Mouse (Mus musculus) limb, embryonic 12.5 days (tissue): ENCODE measurements around the gene Ncf2. TPM values are rescaled to one million over a fixed set of nuclear protein-coding genes. Genes with fewer than 3 reads are reported as not detected.
A peak's percentile ranks its signal among the peaks of the same experiment; 100 is the strongest.
"Not testable (repeated sequence)": the region's sequence is repeated elsewhere in the genome, so short reads cannot be mapped to it uniquely, and the experiment has no call there.

Source experiments
- ATAC-seq: fragments of 200-750 bp; cut with Nextera tagmentation; 2 replicates; pipeline ENCODE4 v1.8.0; 2017; ENCODE audit warnings: low read depth, moderate TSS enrichment; ENCODE audit not compliant: insufficient number of reproducible peaks, insufficient read depth, low FRiP score, low TSS enrichment
- H3K27ac ChIP-seq: fragments of 300-500 bp; sonication (generic); 2 replicates; pipeline ENCODE4 v1.5.1; 2016; ENCODE audit warnings: mild to moderate bottlenecking, moderate library complexity
- H3K27me3 ChIP-seq: fragments of 300-500 bp; sonication (generic); 2 replicates; pipeline ENCODE4 v1.6.1; 2016; ENCODE audit warnings: mild to moderate bottlenecking, moderate library complexity
- H3K36me3 ChIP-seq: fragments of 300-500 bp; sonication (generic); 2 replicates; pipeline ENCODE4 v1.6.1; 2016; ENCODE audit warnings: mild to moderate bottlenecking, moderate library complexity
- H3K4me1 ChIP-seq: fragments of 300-500 bp; sonication (generic); replicated peaks from 2 replicates; pipeline ENCODE4 v1.6.1; 2016
- H3K4me2 ChIP-seq: fragments of 300-500 bp; sonication (generic); 2 replicates; pipeline ENCODE4 v1.6.1; 2016; ENCODE audit warnings: mild to moderate bottlenecking, moderate library complexity
- H3K4me3 ChIP-seq: fragments of 300-500 bp; sonication (generic); replicated peaks from 2 replicates; pipeline ENCODE4 v1.5.1; 2016; ENCODE audit warnings: mild to moderate bottlenecking
- H3K9ac ChIP-seq: fragments of 300-500 bp; sonication (generic); replicated peaks from 2 replicates; pipeline ENCODE4 v1.6.1; 2016; ENCODE audit warnings: mild to moderate bottlenecking, moderate library complexity
- H3K9me3 ChIP-seq: fragments of 300-500 bp; sonication (generic); 2 replicates; pipeline ENCODE4 v1.6.1; 2016; ENCODE audit warnings: mild to moderate bottlenecking, moderate library complexity
- WGBS: fragments of 180-500 bp; shearing (Covaris S2); methylation state at CpG from one replicate; pipeline ENCODE4 v1.1.7; 2016; 5-methylcytosine and 5-hydroxymethylcytosine counted together
- polyA plus RNA-seq: library from polyadenylated mRNA; unstranded; fragments of >200 nt; fragmentation: Nextera tagmentation; extraction: Ambion mirVana; gene quantifications from 2 replicates; pipeline ENCODE4 v1.2.1, GENCODE M21; 2016

Ncf2 gene
- polyA plus RNA-seq, 1 experiment from 2014 or later, result 1.9 TPM

GRCm38 (mm10) chr1:152785446-152785845, 14.5 kb upstream of the Ncf2 start:
- ATAC-seq, H3K36me3 ChIP-seq, H3K27ac ChIP-seq, H3K4me1 ChIP-seq, H3K4me3 ChIP-seq, H3K27me3 ChIP-seq, H3K4me2 ChIP-seq, H3K9ac ChIP-seq, H3K9me3 ChIP-seq: not testable (repeated sequence)
- 84% methylated on average over 3 of the region's 3 CpGs for WGBS

- H3K4me1 ChIP-seq, result peaks cover 13% of the 10 kb centered on the region
- H3K4me2 ChIP-seq, result no peak overlapping the region
- H3K4me3 ChIP-seq, result no peak overlapping the region
- H3K9me3 ChIP-seq, result no peaks in the 10 kb centered on the region
- H3K36me3 ChIP-seq, result no peaks in the 10 kb centered on the region
- H3K9ac ChIP-seq, result no peak overlapping the region
- ATAC-seq, result no peak
- no peak overlapping the region for H3K27ac ChIP-seq
- H3K27me3 ChIP-seq, result no peaks in the 10 kb centered on the region
- WGBS, result 90% methylated on average over 4 of the region's 4 CpGs
These were observed 13.0 kb upstream of the Ncf2 start for GRCm38 (mm10) chr1:152786953-152787352.

GRCm38 (mm10) chr1:152788121-152788660, 11.8 kb upstream of the Ncf2 start:
- no peak overlapping the region for H3K4me3 ChIP-seq
- H3K9me3 ChIP-seq, result no peaks in the 10 kb centered on the region
- no peak overlapping the region for H3K27ac ChIP-seq
- H3K36me3 ChIP-seq, result no peaks in the 10 kb centered on the region
- no peak overlapping the region for H3K9ac ChIP-seq
- no peaks in the 10 kb centered on the region for H3K27me3 ChIP-seq
- ATAC-seq, result no peak
- no peak overlapping the region for H3K4me2 ChIP-seq
- 36% methylated on average over 4 of the region's 4 CpGs for WGBS
- peaks cover 21% of the 10 kb centered on the region for H3K4me1 ChIP-seq

GRCm38 (mm10) chr1:152790254-152790653, 9.7 kb upstream of the Ncf2 start:
- H3K27me3 ChIP-seq, result no peaks in the 10 kb centered on the region
- no peak overlapping the region for H3K27ac ChIP-seq
- no peak overlapping the region for H3K9ac ChIP-seq
- H3K4me1 ChIP-seq, result peaks cover 29% of the 10 kb centered on the region
- WGBS, result 16% methylated on average over 12 of the region's 12 CpGs
- no peak overlapping the region for H3K4me3 ChIP-seq
- no peaks in the 10 kb centered on the region for H3K9me3 ChIP-seq
- H3K36me3 ChIP-seq, result no peaks in the 10 kb centered on the region
- ATAC-seq, result peak; percentile 46
- H3K4me2 ChIP-seq, result peak overlapping the region; percentile 32

- H3K4me3 ChIP-seq, result no peak overlapping the region
- peaks cover 29% of the 10 kb centered on the region for H3K4me1 ChIP-seq
- peak overlapping the region; percentile 32 for H3K4me2 ChIP-seq
- H3K9me3 ChIP-seq, result no peaks in the 10 kb centered on the region
- no peaks in the 10 kb centered on the region for H3K36me3 ChIP-seq
- H3K27ac ChIP-seq, result no peak overlapping the region
- WGBS, result 11% methylated on average over 6 of the region's 6 CpGs
- H3K27me3 ChIP-seq, result no peaks in the 10 kb centered on the region; the same call in 1 of the 2 replicates
- no peak overlapping the region for H3K9ac ChIP-seq
- ATAC-seq, result 0 out of 2 replicates have a peak, but pooled peaks have one; percentile 13
These were observed 9.2 kb upstream of the Ncf2 start for GRCm38 (mm10) chr1:152790821-152791220.

- Histone ChIP-seq H3K9me3 (no peaks in the 10 kb centered on the region), H3K4me3 (no peak overlapping the region), H3K4me2 (no peak overlapping the region), H3K9ac (no peak overlapping the region), H3K36me3 (no peaks in the 10 kb centered on the region), H3K27me3 (no peaks in the 10 kb centered on the region; the same call in 1 of the 2 replicates), H3K27ac (0 out of 2 replicates have a peak overlapping the region, but pooled peaks have one; percentile 8), H3K4me1 (peaks cover 29% of the 10 kb centered on the region)
- ATAC-seq, result no peak
- WGBS, result 17% methylated on average over 4 of the region's 4 CpGs
These were observed 8.7 kb upstream of the Ncf2 start for GRCm38 (mm10) chr1:152791269-152791668.

GRCm38 (mm10) chr1:152792736-152793494, 7.1 kb upstream of the Ncf2 start:
- no peaks in the 10 kb centered on the region; the same call in 1 of the 2 replicates for H3K27me3 ChIP-seq
- no peak overlapping the region for H3K9ac ChIP-seq
- WGBS, result 51% methylated on average over 12 of the region's 12 CpGs
- H3K36me3 ChIP-seq, result no peaks in the 10 kb centered on the region
- peak overlapping the region; percentile 76 for H3K27ac ChIP-seq
- H3K4me2 ChIP-seq, result 0 out of 2 replicates have a peak overlapping the region, but pooled peaks have one; percentile 6
- H3K9me3 ChIP-seq, result no peaks in the 10 kb centered on the region
- peaks cover 29% of the 10 kb centered on the region for H3K4me1 ChIP-seq
- ATAC-seq, result no peak
- H3K4me3 ChIP-seq, result no peak overlapping the region

- 65% methylated on average over 6 of the region's 6 CpGs for WGBS
- Histone ChIP-seq H3K4me2 (no peak overlapping the region), H3K4me1 (peaks cover 29% of the 10 kb centered on the region), H3K4me3 (no peak overlapping the region), H3K36me3 (no peaks in the 10 kb centered on the region), H3K27me3 (no peaks in the 10 kb centered on the region; the same call in 1 of the 2 replicates), H3K9ac (no peak overlapping the region), H3K27ac (peak overlapping the region; percentile 76), H3K9me3 (no peaks in the 10 kb centered on the region)
- no peak for ATAC-seq
These were observed 6.4 kb upstream of the Ncf2 start for GRCm38 (mm10) chr1:152793495-152794130.

- Histone ChIP-seq H3K4me1 (peaks cover 27% of the 10 kb centered on the region), H3K9me3 (no peaks in the 10 kb centered on the region), H3K4me3 (no peak overlapping the region), H3K4me2 (no peak overlapping the region), H3K27ac (no peak overlapping the region), H3K9ac (no peak overlapping the region), H3K36me3 (no peaks in the 10 kb centered on the region), H3K27me3 (no peaks in the 10 kb centered on the region; the same call in 1 of the 2 replicates)
- 78% methylated on average over 8 of the region's 8 CpGs for WGBS
- ATAC-seq, result no peak
These were observed 4.2 kb upstream of the Ncf2 start for GRCm38 (mm10) chr1:152795688-152796255.

GRCm38 (mm10) chr1:152796683-152797263, 3.2 kb upstream of the Ncf2 start:
- Histone ChIP-seq H3K27ac (no peak overlapping the region), H3K4me1 (peaks cover 20% of the 10 kb centered on the region), H3K36me3 (no peaks in the 10 kb centered on the region), H3K4me2 (no peak overlapping the region), H3K4me3 (no peak overlapping the region), H3K9ac (no peak overlapping the region), H3K27me3 (no peaks in the 10 kb centered on the region; the same call in 1 of the 2 replicates), H3K9me3 (no peaks in the 10 kb centered on the region)
- ATAC-seq, result no peak
- WGBS, result 79% methylated on average over 8 of the region's 8 CpGs

GRCm38 (mm10) chr1:152798125-152798524, 1.9 kb upstream of the Ncf2 start:
- Histone ChIP-seq H3K9me3 (no peaks in the 10 kb centered on the region), H3K4me2 (no peak overlapping the region), H3K4me3 (no peak overlapping the region), H3K4me1 (peaks cover 12% of the 10 kb centered on the region), H3K36me3 (no peaks in the 10 kb centered on the region), H3K9ac (no peak overlapping the region), H3K27ac (no peak overlapping the region), H3K27me3 (no peaks in the 10 kb centered on the region; the same call in 1 of the 2 replicates)
- ATAC-seq, result no peak
- 83% methylated on average over 9 of the region's 9 CpGs for WGBS
